29 mouse cellular contexts compared by ENCODE assay signal in genomic region chr11:53486351-53486750, GRCm38 (mm10). TPM values are rescaled to one million over a fixed set of nuclear protein-coding genes. Genes with fewer than 3 reads are reported as not detected.
DNase-seq lines count a peak whose midpoint lies in the region; ATAC-seq and TF ChIP-seq lines count a peak whose summit lies in the region.
"Had no signal": no experiment of that assay in that cellular context is flagged by ENCODE, and none has a peak within 500 bp of the region (broad histone marks: within the 10 kb centered on the region; RNA-seq: fewer than 3 reads in every experiment).

No protein-coding gene starts in this region.

- peaks cover 75% of the 10 kb centered on the region for H3K27me3 ChIP-seq in hindbrain, embryonic 13.5 days
- H3K27me3 ChIP-seq in hindbrain, postnatal 0 days (ENCODE audit: insufficient read depth, low read length): peaks cover 7% of the 10 kb centered on the region
- peaks cover 28% of the 10 kb centered on the region for H3K27me3 ChIP-seq in midbrain, embryonic 16.5 days (ENCODE audit: control insufficient read depth, insufficient read depth, low read depth, low read length)
- peaks cover 96% of the 10 kb centered on the region for H3K27me3 ChIP-seq in midbrain, embryonic 10.5 days (ENCODE audit: low read depth, poor library complexity, severe bottlenecking)
- peaks cover 34% of the 10 kb centered on the region for H3K27me3 ChIP-seq in embryonic facial prominence, embryonic 13.5 days
- H3K27me3 ChIP-seq in liver, embryonic 12.5 days (replicated peaks): peaks cover 27% of the 10 kb centered on the region

- ATAC-seq in hindbrain, embryonic 13.5 days (ENCODE audit: low FRiP score): 0 out of 2 replicates have a peak, but pooled peaks have one; percentile 17
- ATAC-seq in hindbrain, postnatal 0 days: no peak
- peak; percentile 42; the same call in 1 of the 2 replicates for ATAC-seq in midbrain, embryonic 16.5 days
- peak; percentile 32; the same call in 1 of the 2 replicates for ATAC-seq in embryonic facial prominence, embryonic 13.5 days (ENCODE audit: insufficient number of reproducible peaks, insufficient read depth, low FRiP score, low TSS enrichment, low read depth)
- ATAC-seq in liver, embryonic 12.5 days: no peak

- no peak for DNase-seq in hindbrain, postnatal 0 days (ENCODE audit: low spot score)
- DNase-seq in midbrain, embryonic 10.5 days (ENCODE audit: low spot score): no peak
- no peak for DNase-seq in thymus, postnatal 10 days (ENCODE audit: low spot score in 2 of 2)
- DNase-seq: adrenal gland, postnatal 25 days; cerebellum, adult 11-12 months; cerebellum, postnatal 25 days; embryo, embryonic 11 days; heart, postnatal 4 days; midbrain, embryonic 14.5 days; thymus, postnatal 25 days had no signal

- H3K4me3 ChIP-seq in hindbrain, embryonic 13.5 days: no peak overlapping the region
- H3K4me3 ChIP-seq in hindbrain, postnatal 0 days (ENCODE audit: low read length): no peak overlapping the region
- H3K4me3 ChIP-seq in midbrain, embryonic 16.5 days (ENCODE audit: low read depth, low read length): no peak overlapping the region
- H3K4me3 ChIP-seq in midbrain, embryonic 10.5 days: no peak overlapping the region
- no peak overlapping the region for H3K4me3 ChIP-seq in embryonic facial prominence, embryonic 13.5 days
- H3K4me3 ChIP-seq in liver, embryonic 12.5 days: no peak overlapping the region
- H3K4me3 ChIP-seq: lung, embryonic 15.5 days had no signal

- H3K9ac ChIP-seq in hindbrain, embryonic 13.5 days: no peak overlapping the region
- H3K9ac ChIP-seq in hindbrain, postnatal 0 days (replicated peaks; ENCODE audit: low read length): no peak overlapping the region
- H3K9ac ChIP-seq in midbrain, embryonic 16.5 days (ENCODE audit: low read depth, low read length): no peak overlapping the region
- no peak overlapping the region for H3K9ac ChIP-seq in embryonic facial prominence, embryonic 13.5 days
- H3K9ac ChIP-seq in liver, embryonic 12.5 days: no peak overlapping the region
- H3K9ac ChIP-seq: heart, embryonic 15.5 days; liver, embryonic 14.5 days; lung, embryonic 15.5 days; neural tube, embryonic 12.5 days had no signal

- no peak for TF ChIP-seq CTCF in hindbrain, postnatal 0 days (IDR thresholded peaks at IDR 0.05; ENCODE audit: low read depth)

- no peaks in the 10 kb centered on the region for H3K9me3 ChIP-seq in hindbrain, embryonic 13.5 days
- H3K9me3 ChIP-seq in hindbrain, postnatal 0 days (ENCODE audit: low read length): no peaks in the 10 kb centered on the region
- H3K9me3 ChIP-seq in midbrain, embryonic 16.5 days (replicated peaks; ENCODE audit: control insufficient read depth, low read length, poor library complexity, severe bottlenecking): no peaks in the 10 kb centered on the region
- no peaks in the 10 kb centered on the region for H3K9me3 ChIP-seq in midbrain, embryonic 10.5 days (replicated peaks)
- no peaks in the 10 kb centered on the region; the same call in 1 of the 2 replicates for H3K9me3 ChIP-seq in embryonic facial prominence, embryonic 13.5 days
- 0 out of 2 replicates have a peak, but pooled peaks cover 2% of the 10 kb centered on the region for H3K9me3 ChIP-seq in liver, embryonic 12.5 days (replicated peaks)
- H3K9me3 ChIP-seq: heart, embryonic 15.5 days; hindbrain, embryonic 15.5 days; lung, embryonic 15.5 days had no signal

- no peaks in the 10 kb centered on the region for H3K36me3 ChIP-seq in hindbrain, embryonic 13.5 days
- H3K36me3 ChIP-seq in hindbrain, postnatal 0 days (ENCODE audit: insufficient read depth, low read length): no peaks in the 10 kb centered on the region
- H3K36me3 ChIP-seq in midbrain, embryonic 16.5 days (ENCODE audit: control insufficient read depth, insufficient read depth, low read length): no peaks in the 10 kb centered on the region
- no peaks in the 10 kb centered on the region for H3K36me3 ChIP-seq in midbrain, embryonic 10.5 days
- no peaks in the 10 kb centered on the region for H3K36me3 ChIP-seq in embryonic facial prominence, embryonic 13.5 days
- H3K36me3 ChIP-seq in liver, embryonic 12.5 days: no peaks in the 10 kb centered on the region
- H3K36me3 ChIP-seq: heart, embryonic 15.5 days; hindbrain, embryonic 15.5 days; lung, embryonic 15.5 days; neural tube, embryonic 12.5 days had no signal

- H3K4me1 ChIP-seq in hindbrain, embryonic 13.5 days (replicated peaks): peaks cover 13% of the 10 kb centered on the region
- H3K4me1 ChIP-seq in hindbrain, postnatal 0 days (ENCODE audit: insufficient read depth, low read length): 0 out of 2 replicates have a peak, but pooled peaks cover 4% of the 10 kb centered on the region
- peaks cover 6% of the 10 kb centered on the region; the same call in 1 of the 2 replicates for H3K4me1 ChIP-seq in midbrain, embryonic 16.5 days (ENCODE audit: control insufficient read depth, insufficient read depth, low read length)
- peaks cover 35% of the 10 kb centered on the region for H3K4me1 ChIP-seq in midbrain, embryonic 10.5 days
- peaks cover 13% of the 10 kb centered on the region for H3K4me1 ChIP-seq in embryonic facial prominence, embryonic 13.5 days
- H3K4me1 ChIP-seq in liver, embryonic 12.5 days: peaks cover 53% of the 10 kb centered on the region

- no peak overlapping the region for H3K4me2 ChIP-seq in hindbrain, embryonic 13.5 days
- no peak overlapping the region for H3K4me2 ChIP-seq in hindbrain, postnatal 0 days (ENCODE audit: low read depth, low read length)
- H3K4me2 ChIP-seq in midbrain, embryonic 16.5 days (ENCODE audit: low read length): no peak overlapping the region
- peak overlapping the region; percentile 61 for H3K4me2 ChIP-seq in embryonic facial prominence, embryonic 13.5 days
- H3K4me2 ChIP-seq in liver, embryonic 12.5 days: no peak overlapping the region

- 58% methylated on average over 3 of the region's 3 CpGs for WGBS in hindbrain, embryonic 13.5 days
- WGBS in hindbrain, postnatal 0 days: 76% methylated on average over 3 of the region's 3 CpGs
- 62% methylated on average over 3 of the region's 3 CpGs for WGBS in midbrain, embryonic 16.5 days
- 58% methylated on average over 3 of the region's 3 CpGs for WGBS in midbrain, embryonic 10.5 days
- 52% methylated on average over 3 of the region's 3 CpGs for WGBS in embryonic facial prominence, embryonic 13.5 days
- 73% methylated on average over 3 of the region's 3 CpGs for WGBS in liver, embryonic 12.5 days (ENCODE audit: insufficient replicate concordance)

- H3K27ac ChIP-seq in hindbrain, embryonic 13.5 days: no peak overlapping the region
- H3K27ac ChIP-seq in hindbrain, postnatal 0 days: no peak overlapping the region
- no peak overlapping the region for H3K27ac ChIP-seq in midbrain, embryonic 16.5 days (ENCODE audit: low read length)
- H3K27ac ChIP-seq in midbrain, embryonic 10.5 days (replicated peaks): no peak overlapping the region
- no peak overlapping the region for H3K27ac ChIP-seq in embryonic facial prominence, embryonic 13.5 days
- no peak overlapping the region for H3K27ac ChIP-seq in liver, embryonic 12.5 days
- H3K27ac ChIP-seq: heart, embryonic 15.5 days; hindbrain, embryonic 15.5 days; liver, embryonic 14.5 days; lung, embryonic 15.5 days; neural tube, embryonic 12.5 days had no signal

RNA-seq across cellular contexts. Expression of gene Sowaha, which starts 6.3 kb away (rescaled TPM):
- polyA plus RNA-seq in hindbrain, embryonic 13.5 days (2015; fragmentation: Nextera tagmentation; extraction: Ambion mirVana): 0.55 and 0.71 TPM in 2 replicates
- 8.7 and 10.6 TPM in 2 replicates for total RNA-seq in hindbrain, postnatal 0 days (2014; rRNA removed)
- polyA plus RNA-seq in hindbrain, postnatal 0 days (2015; fragmentation: Nextera tagmentation; extraction: Ambion mirVana): 4.1 and 4.2 TPM in 2 replicates
- 1.1 and 1.6 TPM in 2 replicates for polyA plus RNA-seq in midbrain, embryonic 16.5 days (2015; fragmentation: Nextera tagmentation; extraction: Ambion mirVana)
- polyA plus RNA-seq in midbrain, embryonic 10.5 days (2016; fragmentation: Nextera tagmentation; extraction: Ambion mirVana): 0.19 and 0.26 TPM in 2 replicates
- polyA plus RNA-seq in embryonic facial prominence, embryonic 13.5 days (2015; fragmentation: Nextera tagmentation; extraction: Ambion mirVana): 0.21 and 1.2 TPM in 2 replicates
- polyA plus RNA-seq in liver, embryonic 12.5 days (2016; fragmentation: Nextera tagmentation; extraction: Ambion mirVana): 9.8 and 10.1 TPM in 2 replicates
- polyA plus RNA-seq: C2C12 had no signal

RNA-seq across cellular contexts. Expression of gene Gm9945, which starts 6.4 kb away (rescaled TPM):
- 0.28 TPM in 1 of 2 replicates, not detected in the other for polyA plus RNA-seq in hindbrain, embryonic 13.5 days (2015; fragmentation: Nextera tagmentation; extraction: Ambion mirVana)
- total RNA-seq in hindbrain, postnatal 0 days (2014; rRNA removed): not detected in 2 replicates
- polyA plus RNA-seq in hindbrain, postnatal 0 days (2015; fragmentation: Nextera tagmentation; extraction: Ambion mirVana): 0.39 and 0.53 TPM in 2 replicates
- not detected in 2 replicates for polyA plus RNA-seq in midbrain, embryonic 16.5 days (2015; fragmentation: Nextera tagmentation; extraction: Ambion mirVana)
- polyA plus RNA-seq in midbrain, embryonic 10.5 days (2016; fragmentation: Nextera tagmentation; extraction: Ambion mirVana): not detected in 2 replicates
- not detected in 2 replicates for polyA plus RNA-seq in embryonic facial prominence, embryonic 13.5 days (2015; fragmentation: Nextera tagmentation; extraction: Ambion mirVana)
- polyA plus RNA-seq in liver, embryonic 12.5 days (2016; fragmentation: Nextera tagmentation; extraction: Ambion mirVana): 0.14 and 0.48 TPM in 2 replicates
- total RNA-seq: adrenal gland, postnatal 25 days; gastrocnemius, adult 18-20 months; gastrocnemius, postnatal 4 days; heart, adult 8-10 months; heart, postnatal 4 days had no signal
- polyA plus RNA-seq: C2C12; forebrain, embryonic 11.5 days; heart, embryonic 15.5 days; intestine, embryonic 16.5 days; limb, embryonic 14.5 days; lung, embryonic 15.5 days; midbrain, embryonic 14.5 days; neural tube, embryonic 12.5 days; spleen, adult 2 months; stomach, embryonic 14.5 days had no signal

RNA-seq across cellular contexts. Expression of gene Gm9837, which starts 16.1 kb away (rescaled TPM):
- not detected in 2 replicates for polyA plus RNA-seq in hindbrain, embryonic 13.5 days (2015; fragmentation: Nextera tagmentation; extraction: Ambion mirVana)
- total RNA-seq in hindbrain, postnatal 0 days (2014; rRNA removed): not detected in 2 replicates
- not detected in 2 replicates for polyA plus RNA-seq in hindbrain, postnatal 0 days (2015; fragmentation: Nextera tagmentation; extraction: Ambion mirVana)
- polyA plus RNA-seq in midbrain, embryonic 16.5 days (2015; fragmentation: Nextera tagmentation; extraction: Ambion mirVana): not detected in 2 replicates
- not detected in 2 replicates for polyA plus RNA-seq in midbrain, embryonic 10.5 days (2016; fragmentation: Nextera tagmentation; extraction: Ambion mirVana)
- polyA plus RNA-seq in embryonic facial prominence, embryonic 13.5 days (2015; fragmentation: Nextera tagmentation; extraction: Ambion mirVana): not detected in 2 replicates
- polyA plus RNA-seq in liver, embryonic 12.5 days (2016; fragmentation: Nextera tagmentation; extraction: Ambion mirVana): not detected in 2 replicates
- total RNA-seq: adrenal gland, postnatal 25 days; gastrocnemius, adult 18-20 months; gastrocnemius, postnatal 4 days; heart, adult 8-10 months; heart, postnatal 4 days had no signal
- polyA plus RNA-seq: C2C12; forebrain, embryonic 11.5 days; heart, embryonic 15.5 days; hindbrain, embryonic 15.5 days; intestine, embryonic 16.5 days; limb, embryonic 14.5 days; liver, embryonic 14.5 days; lung, embryonic 15.5 days; midbrain, embryonic 14.5 days; neural tube, embryonic 12.5 days; spleen, adult 2 months; stomach, embryonic 14.5 days had no signal

RNA-seq across cellular contexts. Expression of gene Shroom1, which starts 29.3 kb away (rescaled TPM):
- 2.5 and 2.6 TPM in 2 replicates for polyA plus RNA-seq in hindbrain, embryonic 13.5 days (2015; fragmentation: Nextera tagmentation; extraction: Ambion mirVana)
- total RNA-seq in hindbrain, postnatal 0 days (2014; rRNA removed): 6.2 and 7.1 TPM in 2 replicates
- polyA plus RNA-seq in hindbrain, postnatal 0 days (2015; fragmentation: Nextera tagmentation; extraction: Ambion mirVana): 2.4 and 2.9 TPM in 2 replicates
- 3.0 and 4.5 TPM in 2 replicates for polyA plus RNA-seq in midbrain, embryonic 16.5 days (2015; fragmentation: Nextera tagmentation; extraction: Ambion mirVana)
- 1.8 and 2.1 TPM in 2 replicates for polyA plus RNA-seq in midbrain, embryonic 10.5 days (2016; fragmentation: Nextera tagmentation; extraction: Ambion mirVana)
- polyA plus RNA-seq in embryonic facial prominence, embryonic 13.5 days (2015; fragmentation: Nextera tagmentation; extraction: Ambion mirVana): 5.7 and 5.9 TPM in 2 replicates
- polyA plus RNA-seq in liver, embryonic 12.5 days (2016; fragmentation: Nextera tagmentation; extraction: Ambion mirVana): 1.9 and 2.0 TPM in 2 replicates

RNA-seq across cellular contexts. Expression of gene Gm10447, which starts 29.4 kb away (rescaled TPM):
- polyA plus RNA-seq in hindbrain, embryonic 13.5 days (2015; fragmentation: Nextera tagmentation; extraction: Ambion mirVana): 0.06 and 0.16 TPM in 2 replicates
- total RNA-seq in hindbrain, postnatal 0 days (2014; rRNA removed): not detected in 2 replicates
- 0.10 TPM in 1 of 2 replicates, not detected in the other for polyA plus RNA-seq in hindbrain, postnatal 0 days (2015; fragmentation: Nextera tagmentation; extraction: Ambion mirVana)
- 0.10 TPM in 1 of 2 replicates, not detected in the other for polyA plus RNA-seq in midbrain, embryonic 16.5 days (2015; fragmentation: Nextera tagmentation; extraction: Ambion mirVana)
- not detected in 2 replicates for polyA plus RNA-seq in midbrain, embryonic 10.5 days (2016; fragmentation: Nextera tagmentation; extraction: Ambion mirVana)
- polyA plus RNA-seq in embryonic facial prominence, embryonic 13.5 days (2015; fragmentation: Nextera tagmentation; extraction: Ambion mirVana): 0.22 and 0.25 TPM in 2 replicates
- polyA plus RNA-seq in liver, embryonic 12.5 days (2016; fragmentation: Nextera tagmentation; extraction: Ambion mirVana): 0.05 and 0.10 TPM in 2 replicates
- total RNA-seq: gastrocnemius, adult 18-20 months; gastrocnemius, postnatal 4 days; heart, adult 8-10 months; heart, postnatal 4 days; left cerebral cortex, postnatal 14 days had no signal
- polyA plus RNA-seq: C2C12; forebrain, embryonic 11.5 days; heart, embryonic 15.5 days; hindbrain, embryonic 15.5 days; lung, embryonic 15.5 days; midbrain, embryonic 14.5 days had no signal

Comparison
In these comparisons a context has a peak if more than half of its experiments do, and no peak if none do; other contexts are left out.
1. ATAC-seq: peak in hindbrain, embryonic 13.5 days (single experiment), midbrain, embryonic 16.5 days (single experiment) and embryonic facial prominence, embryonic 13.5 days (single experiment); none in hindbrain, postnatal 0 days (single experiment) and liver, embryonic 12.5 days (single experiment).